Mouse (Mus musculus): ENCODE measurements around the gene Mxd3. TPM values are rescaled to one million over a fixed set of nuclear protein-coding genes. Genes with fewer than 3 reads are reported as not detected.

Mxd3 gene
- total RNA-seq, 1 experiment from 2014 or later: 1.4 TPM

- no peak for ATAC-seq (replicated peaks; ENCODE audit: insufficient number of reproducible peaks, low FRiP score, low TSS enrichment, poor library complexity, severe bottlenecking)
Observed at GRCm38 (mm10) chr13:55337341-55337975, 7.8 kb upstream of the Mxd3 start.

- no peak for ATAC-seq (replicated peaks; ENCODE audit: insufficient number of reproducible peaks, low FRiP score, low TSS enrichment, poor library complexity, severe bottlenecking)
Observed at GRCm38 (mm10) chr13:55335701-55336100, 6.1 kb upstream of the Mxd3 start.

DNA sequence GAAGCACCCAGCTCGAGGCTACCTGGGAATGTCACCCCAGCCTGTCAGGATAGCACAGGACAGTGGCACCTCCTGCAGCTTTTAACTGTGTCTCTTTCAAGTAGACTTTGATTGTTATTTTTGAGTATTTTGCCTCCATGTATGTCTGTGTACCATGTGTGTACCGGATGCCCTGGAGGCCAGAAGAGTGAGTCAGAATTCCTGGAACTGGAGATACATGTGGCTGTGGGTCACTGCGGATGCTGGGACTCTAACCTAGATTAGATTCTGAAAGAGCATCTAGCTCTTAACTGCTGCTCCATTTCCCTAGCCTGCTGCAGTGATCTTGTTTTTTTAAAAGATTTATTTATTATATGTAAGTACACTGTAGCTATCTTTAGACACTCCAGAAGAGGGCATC lies 2.7 kb upstream of the Mxd3 start:
- ATAC-seq (replicated peaks; ENCODE audit: insufficient number of reproducible peaks, low FRiP score, low TSS enrichment, poor library complexity, severe bottlenecking): no peak

- ATAC-seq (replicated peaks; ENCODE audit: insufficient number of reproducible peaks, low FRiP score, low TSS enrichment, poor library complexity, severe bottlenecking): no peak
Observed at GRCm38 (mm10) chr13:55330567-55331400, 1.2 kb upstream of the Mxd3 start.

DNA sequence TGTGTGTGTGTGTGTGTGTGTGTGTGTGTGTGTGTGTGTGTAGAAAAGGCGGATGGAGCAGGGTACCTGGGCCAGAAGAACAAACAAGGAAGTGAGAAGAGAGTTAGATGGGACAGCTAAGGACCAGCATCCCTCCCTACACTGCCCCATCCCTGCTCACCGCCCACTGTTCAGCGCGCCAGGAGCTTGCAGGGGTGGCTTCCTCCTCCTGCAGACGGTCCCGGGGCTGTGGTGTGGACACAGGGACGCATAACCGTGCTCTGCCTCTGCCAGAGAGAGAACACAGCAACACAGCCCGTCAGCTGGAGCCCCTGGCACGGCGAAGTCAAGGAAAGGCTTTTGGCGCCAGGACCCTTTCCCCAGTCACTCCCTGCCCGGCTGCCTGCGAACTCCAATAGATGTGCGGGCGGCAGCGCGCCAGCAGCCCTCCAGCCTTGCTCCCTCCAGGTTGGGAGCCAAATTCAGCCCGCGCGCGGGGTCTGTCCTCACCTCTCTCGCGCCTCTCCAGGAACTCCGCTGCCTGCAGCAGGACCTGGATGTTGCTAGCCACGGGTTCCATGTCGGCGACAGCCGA lies 427 bp downstream of the Mxd3 start:
- no peak for ATAC-seq (replicated peaks; ENCODE audit: insufficient number of reproducible peaks, low FRiP score, low TSS enrichment, poor library complexity, severe bottlenecking)

GRCm38 (mm10) chr13:55328641-55329040 lies 982 bp downstream of the Mxd3 start:
- ATAC-seq (replicated peaks; ENCODE audit: insufficient number of reproducible peaks, low FRiP score, low TSS enrichment, poor library complexity, severe bottlenecking): no peak

- ATAC-seq (replicated peaks; ENCODE audit: insufficient number of reproducible peaks, low FRiP score, low TSS enrichment, poor library complexity, severe bottlenecking): no peak
Observed at GRCm38 (mm10) chr13:55328171-55328570, 1.5 kb downstream of the Mxd3 start.

GRCm38 (mm10) chr13:55327633-55328032 lies 2.0 kb downstream of the Mxd3 start:
- ATAC-seq (replicated peaks; ENCODE audit: insufficient number of reproducible peaks, low FRiP score, low TSS enrichment, poor library complexity, severe bottlenecking): peak; percentile 77

DNA sequence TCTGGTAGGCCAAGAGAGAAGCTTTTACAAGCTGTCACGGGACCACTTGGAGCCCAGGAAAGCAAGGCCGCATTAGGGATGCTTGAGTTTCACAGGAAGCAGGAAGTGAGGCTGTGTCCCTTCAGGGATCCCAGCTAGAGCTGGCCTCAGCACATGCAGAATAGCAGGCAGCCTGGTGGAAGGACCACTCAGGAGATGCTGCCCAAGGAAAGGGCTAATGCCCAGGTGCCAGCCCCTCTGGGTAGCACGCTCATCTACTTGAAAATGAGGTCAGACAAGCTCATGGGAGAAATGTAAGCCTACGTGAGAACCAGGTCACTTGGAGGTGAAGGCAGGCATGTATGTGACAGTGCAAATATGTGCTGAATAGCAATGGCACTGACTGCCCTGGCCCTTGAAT lies 2.5 kb downstream of the Mxd3 start:
- no peak for ATAC-seq (replicated peaks; ENCODE audit: insufficient number of reproducible peaks, low FRiP score, low TSS enrichment, poor library complexity, severe bottlenecking)

DNA sequence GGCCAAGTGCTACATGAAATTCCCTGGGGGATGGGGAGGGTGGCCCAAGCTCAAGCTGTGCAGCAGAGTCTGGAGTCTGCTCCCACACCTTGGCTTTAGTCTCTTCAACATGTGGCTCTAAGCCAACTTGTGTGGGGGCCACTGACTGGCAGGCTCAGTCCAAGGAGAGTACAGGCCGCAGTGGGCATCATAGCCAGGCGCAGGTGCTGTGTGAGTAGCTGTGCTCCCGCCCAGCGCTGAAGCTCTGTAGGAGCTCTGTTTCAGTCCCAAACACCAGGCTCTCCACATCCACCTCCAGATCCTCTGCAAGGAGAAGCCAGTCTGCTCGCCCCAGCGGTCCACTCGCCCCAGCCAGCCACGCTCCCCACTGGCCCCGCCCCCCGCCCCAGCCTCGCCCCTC lies 4.0 kb downstream of the Mxd3 start:
- no peak for ATAC-seq (replicated peaks; ENCODE audit: insufficient number of reproducible peaks, low FRiP score, low TSS enrichment, poor library complexity, severe bottlenecking)

DNA sequence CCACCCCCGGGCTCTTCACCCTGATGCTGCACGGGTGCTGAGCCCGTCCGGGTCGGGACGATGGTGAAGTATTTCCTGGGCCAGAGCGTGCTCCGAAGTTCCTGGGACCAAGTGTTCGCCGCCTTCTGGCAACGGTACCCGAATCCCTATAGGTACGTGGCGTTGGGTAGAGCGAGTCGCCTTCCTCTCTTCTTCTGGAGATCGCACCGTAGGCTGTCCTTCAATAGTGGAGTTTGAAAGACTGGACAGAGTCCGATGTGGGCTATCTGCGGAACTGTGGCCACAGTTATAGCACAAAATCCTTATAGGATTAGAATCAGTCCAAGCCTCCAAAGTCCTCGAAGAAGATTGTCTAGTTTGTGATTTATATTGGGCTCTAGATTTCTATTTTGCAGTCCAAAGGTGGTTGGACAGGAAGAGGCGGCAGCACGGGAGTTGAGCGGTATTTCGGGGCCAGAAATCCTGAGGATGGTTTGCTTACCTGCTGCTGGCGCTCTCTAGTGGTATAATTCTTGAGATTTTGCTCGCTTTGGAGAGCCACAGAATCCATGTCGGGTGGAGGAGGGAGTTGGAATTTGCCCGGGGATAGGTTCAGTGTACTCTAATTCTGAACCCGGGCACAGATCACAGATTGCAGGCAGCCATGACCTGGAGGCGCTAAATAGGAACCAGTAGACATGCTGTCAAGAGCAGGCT lies 7.3 kb downstream of the Mxd3 start:
- 0 out of 2 replicates have a peak, but pooled peaks have one; percentile 7 for ATAC-seq (replicated peaks; ENCODE audit: insufficient number of reproducible peaks, low FRiP score, low TSS enrichment, poor library complexity, severe bottlenecking)

DNA sequence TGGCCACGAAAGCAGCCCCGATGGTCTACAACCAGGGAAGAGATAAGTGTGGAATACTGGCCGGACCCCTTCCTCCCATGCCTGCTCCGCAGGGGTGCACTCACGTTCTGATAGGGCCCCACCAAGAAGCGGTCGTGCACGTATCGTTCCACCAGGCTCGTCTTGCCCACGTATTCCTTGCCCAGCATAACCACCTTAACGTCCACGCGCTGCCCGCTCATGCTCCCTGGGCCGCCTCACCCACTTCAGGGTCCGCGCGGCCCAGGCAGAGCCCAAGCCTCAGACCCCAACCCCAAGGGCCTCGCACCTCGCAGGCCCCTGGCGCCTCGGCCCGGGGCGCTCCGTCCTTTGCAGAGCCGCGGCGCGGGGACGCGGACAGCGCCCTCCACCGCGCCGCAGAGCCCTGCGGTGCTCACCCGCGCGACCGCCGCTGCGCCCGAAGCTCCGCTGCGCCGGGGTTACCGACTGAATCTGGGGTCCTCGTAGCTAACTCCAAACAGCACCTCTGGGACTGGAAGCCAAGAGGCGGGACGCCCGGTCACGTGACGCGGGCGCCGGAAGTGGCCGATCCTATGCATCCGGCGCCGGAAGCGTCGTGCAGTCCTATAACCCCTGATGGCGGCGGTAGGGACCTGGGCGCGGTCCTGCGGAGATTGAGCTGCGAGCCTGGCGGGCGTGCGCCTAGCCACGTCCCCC lies 8.0 kb downstream of the Mxd3 start, which contains the start of gene Rab24:
TSS of gene Rab24 (minus strand) at position 513 of the 696 bp plus-strand sequence.
- peak; percentile 64 for ATAC-seq (replicated peaks; ENCODE audit: insufficient number of reproducible peaks, low FRiP score, low TSS enrichment, poor library complexity, severe bottlenecking)

GRCm38 (mm10) chr13:55319931-55320533 lies 9.6 kb downstream of the Mxd3 start, which contains the start of gene Prelid1:
Prelid1 (plus strand) TSS chr13:55320500.
- no peak for ATAC-seq (replicated peaks; ENCODE audit: insufficient number of reproducible peaks, low FRiP score, low TSS enrichment, poor library complexity, severe bottlenecking)

GRCm38 (mm10) chr13:55318351-55318750 lies 11.3 kb downstream of the Mxd3 start:
- ATAC-seq (replicated peaks; ENCODE audit: insufficient number of reproducible peaks, low FRiP score, low TSS enrichment, poor library complexity, severe bottlenecking): no peak

DNA sequence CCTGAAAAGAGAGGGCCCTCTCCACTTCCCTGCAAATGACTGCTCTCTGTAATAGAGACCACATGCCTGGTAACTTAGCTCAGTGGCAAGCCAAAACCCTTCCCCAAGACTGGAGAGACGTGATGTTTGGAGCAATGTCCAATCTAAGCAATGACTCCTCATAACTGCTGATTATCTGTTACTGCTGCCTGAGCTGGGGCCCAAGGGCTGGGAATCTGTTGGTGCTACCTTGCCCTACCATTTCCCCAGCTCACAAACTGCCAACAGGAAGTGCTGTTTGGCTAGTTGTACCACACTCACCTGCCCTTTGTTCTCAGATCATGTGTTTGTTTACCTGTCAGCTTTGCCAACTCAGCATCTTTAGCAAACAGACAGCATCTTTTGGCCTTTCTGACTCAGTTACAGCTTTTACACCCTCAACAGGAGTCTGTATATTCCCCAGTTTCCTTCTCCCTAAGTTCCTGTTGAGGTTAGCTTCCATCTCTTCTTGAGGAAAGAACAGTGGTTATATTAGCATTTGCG lies 14.7 kb downstream of the Mxd3 start:
- ATAC-seq (replicated peaks; ENCODE audit: insufficient number of reproducible peaks, low FRiP score, low TSS enrichment, poor library complexity, severe bottlenecking): no peak

- no peak for ATAC-seq (replicated peaks; ENCODE audit: insufficient number of reproducible peaks, low FRiP score, low TSS enrichment, poor library complexity, severe bottlenecking)
Observed at GRCm38 (mm10) chr13:55313051-55313450, 16.6 kb downstream of the Mxd3 start.

DNA sequence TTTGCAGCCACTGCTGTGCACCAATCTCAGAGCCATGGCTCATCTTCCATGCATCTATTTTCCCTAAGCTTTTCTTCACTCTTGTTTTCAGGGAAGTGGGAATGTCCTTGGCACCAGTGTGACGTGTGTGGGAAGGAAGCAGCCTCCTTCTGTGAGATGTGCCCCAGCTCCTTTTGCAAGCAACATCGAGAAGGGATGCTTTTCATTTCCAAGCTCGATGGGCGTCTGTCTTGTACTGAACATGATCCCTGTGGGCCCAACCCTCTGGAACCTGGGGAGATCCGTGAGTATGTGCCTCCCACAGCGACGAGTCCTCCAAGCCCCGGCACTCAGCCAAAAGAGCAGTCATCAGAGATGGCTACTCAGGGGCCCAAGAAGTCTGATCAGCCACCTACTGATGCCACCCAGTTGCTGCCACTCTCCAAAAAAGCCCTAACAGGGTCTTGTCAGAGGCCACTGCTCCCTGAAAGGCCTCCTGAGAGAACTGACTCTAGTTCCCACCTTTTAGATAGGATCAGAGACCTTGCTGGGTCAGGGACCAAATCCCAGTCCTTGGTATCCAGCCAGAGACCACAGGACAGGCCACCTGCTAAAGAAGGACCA lies 17.5 kb downstream of the Mxd3 start:
- no peak for ATAC-seq (replicated peaks; ENCODE audit: insufficient number of reproducible peaks, low FRiP score, low TSS enrichment, poor library complexity, severe bottlenecking)

- ATAC-seq (replicated peaks; ENCODE audit: insufficient number of reproducible peaks, low FRiP score, low TSS enrichment, poor library complexity, severe bottlenecking): no peak
Observed at GRCm38 (mm10) chr13:55300913-55301312, 28.7 kb downstream of the Mxd3 start.
